Comparison of ENCODE assay signal across 22 mouse cellular contexts in the genomic region with DNA sequence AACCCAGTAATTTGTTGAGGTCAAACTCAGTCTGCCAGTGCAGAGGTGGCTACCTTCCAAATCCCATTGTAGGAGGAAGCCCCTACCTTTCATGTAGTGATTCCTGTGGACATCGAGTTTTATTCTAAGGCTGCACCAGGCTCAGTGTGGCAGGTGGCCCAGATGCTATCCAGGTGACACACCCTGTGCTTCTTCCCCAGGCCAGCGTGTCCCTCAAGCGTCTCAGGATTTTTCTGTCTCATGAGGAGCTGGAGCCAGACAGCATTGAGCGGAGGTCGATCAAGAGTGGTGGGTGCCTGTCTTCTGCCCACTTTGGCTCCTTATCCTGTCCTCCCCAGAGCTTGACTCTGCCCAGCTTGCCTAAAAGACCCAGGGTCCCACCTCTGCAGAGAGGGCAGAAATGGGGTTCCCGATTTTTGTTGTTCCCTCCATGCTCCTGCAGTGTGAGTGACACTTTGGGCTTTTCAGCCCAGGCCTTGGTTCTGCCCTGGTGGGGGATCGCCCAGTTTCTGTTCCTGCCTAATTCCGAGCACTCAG.
DNase-seq lines count a peak whose midpoint lies in the region; ATAC-seq and TF ChIP-seq lines count a peak whose summit lies in the region.
"Had no signal": no experiment of that assay in that cellular context is flagged by ENCODE, and none has a peak within 500 bp of the region (broad histone marks: within the 10 kb centered on the region; RNA-seq: fewer than 3 reads in every experiment).

No protein-coding gene starts in this region.

- no peaks in the 10 kb centered on the region for H3K4me1 ChIP-seq in heart, embryonic 12.5 days (replicated peaks)
- no peaks in the 10 kb centered on the region for H3K4me1 ChIP-seq in intestine, embryonic 14.5 days (replicated peaks; ENCODE audit: control insufficient read depth, insufficient read depth, low read length)
- H3K4me1 ChIP-seq in intestine, postnatal 0 days (replicated peaks; ENCODE audit: control insufficient read depth, insufficient read depth, low read length) = no peaks in the 10 kb centered on the region
- H3K4me1 ChIP-seq: embryonic facial prominence, embryonic 13.5 days; embryonic facial prominence, embryonic 15.5 days; forebrain, embryonic 10.5 days; forebrain, embryonic 13.5 days had no signal

- ATAC-seq in heart, embryonic 12.5 days (ENCODE audit: insufficient number of reproducible peaks, low FRiP score) = no peak
- ATAC-seq in intestine, embryonic 14.5 days (replicated peaks; ENCODE audit: low FRiP score, low TSS enrichment, low read depth) = no peak
- no peak for ATAC-seq in intestine, postnatal 0 days
- ATAC-seq: forebrain, embryonic 13.5 days; forebrain, embryonic 16.5 days had no signal

- 90% methylated on average over 8 of the region's 8 CpGs for WGBS in heart, embryonic 12.5 days
- WGBS in intestine, embryonic 14.5 days = 90% methylated on average over 8 of the region's 8 CpGs
- 91% methylated on average over 8 of the region's 8 CpGs for WGBS in intestine, postnatal 0 days

- no peaks in the 10 kb centered on the region for H3K9me3 ChIP-seq in heart, embryonic 12.5 days (replicated peaks)
- H3K9me3 ChIP-seq in intestine, embryonic 14.5 days (ENCODE audit: control insufficient read depth, low read length) = no peaks in the 10 kb centered on the region
- H3K9me3 ChIP-seq in intestine, postnatal 0 days (ENCODE audit: control insufficient read depth) = no peaks in the 10 kb centered on the region
- H3K9me3 ChIP-seq: embryonic facial prominence, embryonic 13.5 days; embryonic facial prominence, embryonic 15.5 days; forebrain, embryonic 10.5 days; forebrain, embryonic 13.5 days had no signal

- DNase-seq in heart, adult 11 months = peak; percentile 74
- peak; percentile 4 for DNase-seq in intestine, embryonic 14.5 days (ENCODE audit: low spot score)
- peak; percentile 36 for DNase-seq in testis, postnatal 10 days (ENCODE audit: low spot score)
- DNase-seq in testis, postnatal 14 days (ENCODE audit: low spot score) = no peak
- DNase-seq: adrenal gland, adult 2 months; adrenal gland, postnatal 10 days; adrenal gland, postnatal 25 days; cerebellum, adult 11 months; cerebellum, adult 18-20 months; cerebellum, adult 8-10 months; cerebellum, adult 9-11 months; cerebellum, postnatal 14 days; cerebellum, postnatal 36 days; embryo, embryonic 11 days had no signal

- H3K4me2 ChIP-seq in heart, embryonic 12.5 days = no peak overlapping the region
- H3K4me2 ChIP-seq in intestine, embryonic 14.5 days (ENCODE audit: low read length) = no peak overlapping the region
- no peak overlapping the region for H3K4me2 ChIP-seq in intestine, postnatal 0 days (replicated peaks; ENCODE audit: low read depth)
- H3K4me2 ChIP-seq: embryonic facial prominence, embryonic 13.5 days; embryonic facial prominence, embryonic 15.5 days; forebrain, embryonic 13.5 days had no signal

- TF ChIP-seq CTCF in intestine, postnatal 0 days (IDR thresholded peaks at IDR 0.05; ENCODE audit: low read depth) = no peak

- H3K27me3 ChIP-seq in heart, embryonic 12.5 days (replicated peaks) = no peaks in the 10 kb centered on the region
- no peaks in the 10 kb centered on the region for H3K27me3 ChIP-seq in intestine, embryonic 14.5 days (replicated peaks; ENCODE audit: control insufficient read depth, insufficient read depth, low read length)
- H3K27me3 ChIP-seq in intestine, postnatal 0 days (replicated peaks; ENCODE audit: control insufficient read depth, insufficient read depth, low read length) = no peaks in the 10 kb centered on the region
- H3K27me3 ChIP-seq: embryonic facial prominence, embryonic 13.5 days; embryonic facial prominence, embryonic 15.5 days; forebrain, embryonic 13.5 days had no signal

- H3K9ac ChIP-seq in heart, embryonic 12.5 days = no peak overlapping the region
- H3K9ac ChIP-seq in intestine, embryonic 14.5 days (ENCODE audit: low read length) = no peak overlapping the region
- H3K9ac ChIP-seq in intestine, postnatal 0 days (ENCODE audit: low read depth, low read length) = no peak overlapping the region
- H3K9ac ChIP-seq: embryonic facial prominence, embryonic 13.5 days; embryonic facial prominence, embryonic 15.5 days; forebrain, embryonic 13.5 days had no signal

- no peak overlapping the region for H3K27ac ChIP-seq in heart, embryonic 12.5 days (ENCODE audit: poor library complexity, severe bottlenecking)
- no peak overlapping the region for H3K27ac ChIP-seq in intestine, embryonic 14.5 days (ENCODE audit: low read depth)
- no peak overlapping the region for H3K27ac ChIP-seq in intestine, postnatal 0 days (ENCODE audit: low read depth, low read length)
- H3K27ac ChIP-seq: embryonic facial prominence, embryonic 13.5 days; embryonic facial prominence, embryonic 15.5 days; forebrain, embryonic 10.5 days; forebrain, embryonic 13.5 days had no signal

- H3K4me3 ChIP-seq in heart, embryonic 12.5 days = no peak overlapping the region
- no peak overlapping the region for H3K4me3 ChIP-seq in intestine, embryonic 14.5 days (ENCODE audit: low read depth, low read length)
- H3K4me3 ChIP-seq in intestine, postnatal 0 days (ENCODE audit: low read depth, low read length) = no peak overlapping the region
- H3K4me3 ChIP-seq: embryonic facial prominence, embryonic 13.5 days; embryonic facial prominence, embryonic 15.5 days; erythroblast, embryonic 14.5 days; forebrain, embryonic 10.5 days; forebrain, embryonic 13.5 days had no signal

- no peaks in the 10 kb centered on the region for H3K36me3 ChIP-seq in heart, embryonic 12.5 days
- H3K36me3 ChIP-seq in intestine, embryonic 14.5 days (ENCODE audit: control insufficient read depth, insufficient read depth, low read length) = 0 out of 2 replicates have a peak, but pooled peaks cover 5% of the 10 kb centered on the region
- peaks cover 10% of the 10 kb centered on the region; the same call in 1 of the 2 replicates for H3K36me3 ChIP-seq in intestine, postnatal 0 days (ENCODE audit: control insufficient read depth, insufficient read depth)
